Mouse (Mus musculus) bone marrow macrophage, adult 2 months (primary cell): ENCODE measurements around the gene Stx3.

Source experiments
- CTCF ChIP-seq: IDR thresholded peaks from 2 replicates; pipeline ENCODE4 v1.5.1; 2012; ENCODE audit warnings: low read depth, mild to moderate bottlenecking, low read length, moderate library complexity
- POLR2A ChIP-seq: IDR thresholded peaks from 2 replicates; pipeline ENCODE4 v1.6.1; 2012; ENCODE audit warnings: mild to moderate bottlenecking, low read depth, low read length, borderline replicate concordance

DNA sequence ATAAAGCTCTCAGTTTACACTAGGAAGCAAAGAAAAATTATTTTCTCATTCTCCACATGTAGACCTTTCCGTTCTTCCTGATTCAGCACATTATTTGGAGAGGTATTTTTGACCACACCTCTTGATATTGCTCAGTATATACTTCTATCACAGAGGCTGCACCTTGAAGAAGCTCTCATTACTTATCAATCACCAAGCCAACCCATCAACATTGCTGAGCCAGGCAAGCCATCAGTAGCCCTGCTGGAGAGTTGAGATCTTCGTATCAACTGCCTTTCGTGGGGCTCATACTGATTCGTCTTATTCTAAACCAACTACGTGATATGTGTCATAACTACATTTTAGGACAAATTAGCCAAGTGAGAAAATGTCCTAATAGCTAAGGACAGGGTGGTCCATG lies 91.9 kb downstream of the Stx3 start:
- TF ChIP-seq CTCF (no peak), POLR2A (no peak)
